Mouse (Mus musculus) thymus, adult 2 months (tissue): ENCODE data around the gene Cbs.

ENCODE experiments used
- CTCF ChIP-seq: fragments of 200-500 bp; IDR thresholded peaks from 2 replicates; pipeline ENCODE4 v1.5.1; 2012; ENCODE audit warnings: mild to moderate bottlenecking, control low read depth, low read length, moderate library complexity, borderline replicate concordance; ENCODE audit not compliant: control insufficient read depth, poor library complexity, insufficient read depth; ENCODE audit errors: extremely low read depth
- POLR2A ChIP-seq: fragments of 200-500 bp; IDR thresholded peaks from 2 replicates; pipeline ENCODE4 v1.6.1; 2012; ENCODE audit warnings: mild to moderate bottlenecking, low read length, control low read depth, moderate library complexity; ENCODE audit not compliant: control insufficient read depth, poor library complexity, insufficient read depth; ENCODE audit errors: extremely low read depth

DNA sequence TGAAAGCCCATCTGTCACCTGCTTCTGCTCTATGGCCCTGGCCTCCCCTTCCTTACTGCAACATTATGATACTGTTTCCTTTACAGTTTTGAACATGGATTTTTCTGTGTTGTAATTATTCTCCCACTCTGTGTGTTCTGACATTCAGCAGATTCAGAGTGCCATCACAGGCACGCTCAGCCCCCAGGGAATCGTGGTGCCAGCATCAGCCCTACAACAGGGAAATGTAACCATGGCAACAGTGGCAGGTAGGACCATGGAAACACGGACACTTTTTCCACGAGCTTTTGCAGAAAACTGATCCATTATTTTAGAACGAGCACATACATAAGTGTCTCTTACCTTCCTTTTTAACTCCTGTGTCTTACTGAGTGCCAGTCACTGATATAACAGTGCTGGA, 42.0 kb downstream of the Cbs start:
- TF ChIP-seq POLR2A (no peak), CTCF (no peak)
